Mouse (Mus musculus) brain, adult 10 weeks (tissue): ENCODE measurements around the gene Actl6b. TPM values are rescaled to one million over a fixed set of nuclear protein-coding genes. Genes with fewer than 3 reads are reported as not detected.

Experiments
- polyA plus RNA-seq: library from polyadenylated mRNA; stranded (reverse); fragments of 350-450 nt; fragmentation: Illumina TruSeq; extraction: RNeasy Lipid Tissue Mini Kit (QIAGEN cat#74804); gene quantifications from one replicate; pipeline ENCODE4 v1.2.3, GENCODE M21; 2015; ENCODE audit warnings: low read depth, low replicate concordance

Actl6b gene
- 130 TPM for polyA plus RNA-seq

GRCm38 (mm10) chr5:137553411-137553837, at the start of gene Actl6b:
TSS of gene Actl6b (plus strand) at chr5:137553517.

GRCm38 (mm10) chr5:137518436-137518835, 34.9 kb upstream of the Actl6b start, which contains the start of gene Gigyf1:
TSS of gene Gigyf1 (plus strand) at chr5:137518548.

GRCm38 (mm10) chr5:137533117-137533827, 20.0 kb upstream of the Actl6b start, which contains the start of the genes Epo and Gnb2:
TSS of gene Epo (minus strand) at chr5:137533242.
TSS of gene Gnb2 (minus strand) at chr5:137533510.

GRCm38 (mm10) chr5:137569665-137570064, 16.3 kb downstream of the Actl6b start, which contains the start of gene Tfr2:
TSS of gene Tfr2 (plus strand) at chr5:137569840.

GRCm38 (mm10) chr5:137600619-137601364, 47.5 kb downstream of the Actl6b start, which contains the start of gene Mospd3:
TSS of gene Mospd3 (minus strand) at chr5:137601058.

GRCm38 (mm10) chr5:137613550-137613949, 60.2 kb downstream of the Actl6b start, which contains the start of gene Pcolce:
TSS of gene Pcolce (minus strand) at chr5:137613784.

Other genes with a start within 250 kb of the Actl6b start
- 172 TPM for gene Srrt, start 245.8 kb upstream of the Actl6b start, polyA plus RNA-seq
- 6.6 TPM for gene Trip6, start 239.1 kb upstream of the Actl6b start, polyA plus RNA-seq
- gene Slc12a9, start 219.9 kb upstream of the Actl6b start, polyA plus RNA-seq, result 18.3 TPM
- 3.3 TPM for gene Ephb4, start 203.4 kb upstream of the Actl6b start, polyA plus RNA-seq
- 0.09 TPM for gene Zan, start 76.5 kb upstream of the Actl6b start, polyA plus RNA-seq
- 31.7 TPM for gene Pop7, start 51.0 kb upstream of the Actl6b start, polyA plus RNA-seq
- gene Gigyf1, start 35.0 kb upstream of the Actl6b start, polyA plus RNA-seq, result 28.4 TPM
- not detected for gene Epo, start 20.3 kb upstream of the Actl6b start, polyA plus RNA-seq
- gene Gnb2, start 20.0 kb upstream of the Actl6b start, polyA plus RNA-seq, result 511 TPM
- gene Tfr2, start 16.3 kb downstream of the Actl6b start, polyA plus RNA-seq, result 7.5 TPM
- gene Mospd3, start 47.5 kb downstream of the Actl6b start, polyA plus RNA-seq, result 19.5 TPM
- gene Pcolce, start 60.3 kb downstream of the Actl6b start, polyA plus RNA-seq, result 12.1 TPM
- gene Fbxo24, start 75.5 kb downstream of the Actl6b start, polyA plus RNA-seq, result not detected
- 10.6 TPM for gene Lrch4, start 75.6 kb downstream of the Actl6b start, polyA plus RNA-seq
- 8.3 TPM for gene Gm20605, start 75.7 kb downstream of the Actl6b start, polyA plus RNA-seq
- gene Sap25, start 87.8 kb downstream of the Actl6b start, polyA plus RNA-seq, result 4.2 TPM
- gene Irs3, start 92.2 kb downstream of the Actl6b start, polyA plus RNA-seq, result not detected
- 33.0 TPM for gene Agfg2, start 131.2 kb downstream of the Actl6b start, polyA plus RNA-seq
- gene Nyap1, start 188.1 kb downstream of the Actl6b start, polyA plus RNA-seq, result 57.5 TPM
- gene Tsc22d4, start 192.2 kb downstream of the Actl6b start, polyA plus RNA-seq, result 226 TPM
- gene Ppp1r35, start 225.3 kb downstream of the Actl6b start, polyA plus RNA-seq, result 25.6 TPM
- gene Mepce, start 234.1 kb downstream of the Actl6b start, polyA plus RNA-seq, result 32.0 TPM
- 9.6 TPM for gene Zcwpw1, start 234.3 kb downstream of the Actl6b start, polyA plus RNA-seq